ENCODE assay signal across 18 mouse cellular contexts in genomic region chr8:122055321-122055720, GRCm38 (mm10).
A peak's percentile ranks its signal among the peaks of the same experiment; 100 is the strongest.
DNase-seq lines count a peak whose midpoint lies in the region; ATAC-seq lines count a peak whose summit lies in the region.
"Had no signal": no experiment of that assay in that cellular context is flagged by ENCODE, and none has a peak within 500 bp of the region (broad histone marks: within the 10 kb centered on the region; RNA-seq: fewer than 3 reads in every experiment).

No protein-coding gene starts in this region.

- H3K27ac ChIP-seq in forebrain, embryonic 10.5 days: peak overlapping the region; percentile 6
- H3K27ac ChIP-seq in forebrain, embryonic 14.5 days (ENCODE audit: low read depth, low read length): no peak overlapping the region
- H3K27ac ChIP-seq in midbrain, embryonic 16.5 days (ENCODE audit: low read length): no peak overlapping the region
- no peak overlapping the region; the same call in 1 of the 2 replicates for H3K27ac ChIP-seq in midbrain, embryonic 14.5 days (replicated peaks; ENCODE audit: low read depth, low read length)
- peak overlapping the region; percentile 65 for H3K27ac ChIP-seq in limb, embryonic 15.5 days
- H3K27ac ChIP-seq: forebrain, embryonic 13.5 days; macrophage; midbrain, embryonic 15.5 days; neural tube, embryonic 12.5 days had no signal

- DNase-seq in forebrain, embryonic 10.5 days (ENCODE audit: extremely low spot score, low spot score): no peak
- no peak for DNase-seq in forebrain, embryonic 14.5 days (ENCODE audit: low spot score)
- DNase-seq in midbrain, embryonic 14.5 days: no peak
- no peak for DNase-seq in left cerebral cortex, adult 8-10 months (ENCODE audit: low spot score in 2 of 2)
- DNase-seq in left cerebral cortex, postnatal 4 days: no peak
- no peak for DNase-seq in frontal cortex, postnatal 14 days (ENCODE audit: low spot score in 2 of 2)
- DNase-seq: cerebellum, postnatal 14 days; gastrocnemius, postnatal 10 days; heart, postnatal 36 days; kidney, postnatal 25 days; lung, embryonic 14.5 days had no signal

- H3K4me2 ChIP-seq in forebrain, embryonic 14.5 days (ENCODE audit: low read length): no peak overlapping the region
- H3K4me2 ChIP-seq in midbrain, embryonic 16.5 days (ENCODE audit: low read length): no peak overlapping the region
- H3K4me2 ChIP-seq in midbrain, embryonic 14.5 days (ENCODE audit: low read length): no peak overlapping the region
- H3K4me2 ChIP-seq in limb, embryonic 15.5 days: no peak overlapping the region
- H3K4me2 ChIP-seq: forebrain, embryonic 13.5 days; heart, embryonic 11.5 days; lung, embryonic 14.5 days; midbrain, embryonic 15.5 days; neural tube, embryonic 12.5 days had no signal

- H3K9me3 ChIP-seq in forebrain, embryonic 10.5 days: no peaks in the 10 kb centered on the region
- no peaks in the 10 kb centered on the region for H3K9me3 ChIP-seq in forebrain, embryonic 14.5 days (replicated peaks; ENCODE audit: control insufficient read depth, low read length)
- no peaks in the 10 kb centered on the region for H3K9me3 ChIP-seq in midbrain, embryonic 16.5 days (replicated peaks; ENCODE audit: control insufficient read depth, low read length, poor library complexity, severe bottlenecking)
- H3K9me3 ChIP-seq in midbrain, embryonic 14.5 days (ENCODE audit: control insufficient read depth, low read length): no peaks in the 10 kb centered on the region
- H3K9me3 ChIP-seq in limb, embryonic 15.5 days: no peaks in the 10 kb centered on the region
- H3K9me3 ChIP-seq: forebrain, embryonic 13.5 days; midbrain, embryonic 15.5 days; neural tube, embryonic 12.5 days had no signal

- H3K27me3 ChIP-seq in forebrain, embryonic 10.5 days (ENCODE audit: poor library complexity, severe bottlenecking): no peaks in the 10 kb centered on the region; the same call in 1 of the 2 replicates
- no peaks in the 10 kb centered on the region for H3K27me3 ChIP-seq in forebrain, embryonic 14.5 days (replicated peaks; ENCODE audit: control insufficient read depth, insufficient read depth, low read length)
- H3K27me3 ChIP-seq in midbrain, embryonic 16.5 days (ENCODE audit: control insufficient read depth, insufficient read depth, low read depth, low read length): no peaks in the 10 kb centered on the region
- no peaks in the 10 kb centered on the region for H3K27me3 ChIP-seq in midbrain, embryonic 14.5 days (ENCODE audit: control insufficient read depth, insufficient read depth, low read length)
- no peaks in the 10 kb centered on the region for H3K27me3 ChIP-seq in limb, embryonic 15.5 days
- H3K27me3 ChIP-seq: forebrain, embryonic 13.5 days; midbrain, embryonic 15.5 days; neural tube, embryonic 12.5 days had no signal

- intact Hi-C loops in left cerebral cortex, postnatal 4 days (cut with DNase I): no loop called here

- no peak for ATAC-seq in forebrain, embryonic 14.5 days
- no peak for ATAC-seq in midbrain, embryonic 16.5 days
- no peak for ATAC-seq in midbrain, embryonic 14.5 days (ENCODE audit: low FRiP score, low TSS enrichment)
- no peak for ATAC-seq in limb, embryonic 15.5 days (ENCODE audit: insufficient number of reproducible peaks, low FRiP score, low TSS enrichment, low read depth)
- ATAC-seq: forebrain, embryonic 13.5 days; midbrain, embryonic 15.5 days had no signal

- H3K4me3 ChIP-seq in forebrain, embryonic 10.5 days: no peak overlapping the region
- no peak overlapping the region for H3K4me3 ChIP-seq in forebrain, embryonic 14.5 days (ENCODE audit: low read depth, low read length)
- no peak overlapping the region for H3K4me3 ChIP-seq in midbrain, embryonic 16.5 days (ENCODE audit: low read depth, low read length)
- H3K4me3 ChIP-seq in midbrain, embryonic 14.5 days (replicated peaks; ENCODE audit: low read depth, low read length): no peak overlapping the region
- H3K4me3 ChIP-seq in limb, embryonic 15.5 days: no peak overlapping the region
- H3K4me3 ChIP-seq: forebrain, embryonic 13.5 days; midbrain, embryonic 15.5 days; neural tube, embryonic 12.5 days had no signal

- no peaks in the 10 kb centered on the region for H3K36me3 ChIP-seq in forebrain, embryonic 10.5 days (replicated peaks)
- H3K36me3 ChIP-seq in forebrain, embryonic 14.5 days (ENCODE audit: control insufficient read depth, insufficient read depth, low read length): no peaks in the 10 kb centered on the region
- H3K36me3 ChIP-seq in midbrain, embryonic 16.5 days (ENCODE audit: control insufficient read depth, insufficient read depth, low read length): no peaks in the 10 kb centered on the region
- no peaks in the 10 kb centered on the region for H3K36me3 ChIP-seq in midbrain, embryonic 14.5 days (ENCODE audit: control insufficient read depth, insufficient read depth, low read length)
- H3K36me3 ChIP-seq in limb, embryonic 15.5 days: no peaks in the 10 kb centered on the region
- H3K36me3 ChIP-seq: midbrain, embryonic 15.5 days; neural tube, embryonic 12.5 days had no signal

- H3K9ac ChIP-seq in forebrain, embryonic 14.5 days (ENCODE audit: low read length): no peak overlapping the region
- 0 out of 2 replicates have a peak overlapping the region, but pooled peaks have one; percentile 26 for H3K9ac ChIP-seq in midbrain, embryonic 16.5 days (ENCODE audit: low read depth, low read length)
- no peak overlapping the region; the same call in 1 of the 2 replicates for H3K9ac ChIP-seq in midbrain, embryonic 14.5 days (replicated peaks; ENCODE audit: low read length)
- no peak overlapping the region for H3K9ac ChIP-seq in limb, embryonic 15.5 days
- H3K9ac ChIP-seq: forebrain, embryonic 13.5 days; lung, embryonic 14.5 days; midbrain, embryonic 15.5 days; neural tube, embryonic 12.5 days had no signal

- H3K4me1 ChIP-seq in forebrain, embryonic 10.5 days: peaks cover 37% of the 10 kb centered on the region
- no peaks in the 10 kb centered on the region for H3K4me1 ChIP-seq in forebrain, embryonic 14.5 days (ENCODE audit: control insufficient read depth, insufficient read depth, low read length)
- peaks cover 4% of the 10 kb centered on the region; the same call in 1 of the 2 replicates for H3K4me1 ChIP-seq in midbrain, embryonic 16.5 days (ENCODE audit: control insufficient read depth, insufficient read depth, low read length)
- no peaks in the 10 kb centered on the region for H3K4me1 ChIP-seq in midbrain, embryonic 14.5 days (ENCODE audit: control insufficient read depth, insufficient read depth, low read length)
- peaks cover 26% of the 10 kb centered on the region for H3K4me1 ChIP-seq in limb, embryonic 15.5 days
- H3K4me1 ChIP-seq: forebrain, embryonic 13.5 days; midbrain, embryonic 15.5 days; neural tube, embryonic 12.5 days had no signal

- 71% methylated on average over 10 of the region's 10 CpGs for WGBS in forebrain, embryonic 10.5 days
- WGBS in forebrain, embryonic 14.5 days: 68% methylated on average over 10 of the region's 10 CpGs
- WGBS in midbrain, embryonic 16.5 days: 58% methylated on average over 10 of the region's 10 CpGs
- WGBS in midbrain, embryonic 14.5 days: 66% methylated on average over 10 of the region's 10 CpGs
- 43% methylated on average over 10 of the region's 10 CpGs for WGBS in limb, embryonic 15.5 days

Comparison
In these comparisons a context has a peak if more than half of its experiments do, and no peak if none do; other contexts are left out.
1. H3K27ac ChIP-seq: peak in forebrain, embryonic 10.5 days (single experiment) and limb, embryonic 15.5 days (single experiment); none in forebrain, embryonic 14.5 days (single experiment), midbrain, embryonic 16.5 days (single experiment) and midbrain, embryonic 14.5 days (single experiment).